Mouse (Mus musculus) erythroblast, embryonic 14.5 days (primary cell): ENCODE data around the gene Grin2d.

Experiments
- GATA1 ChIP-seq: IDR thresholded peaks from 2 replicates; pipeline ENCODE4 v1.6.1; 2012; ENCODE audit warnings: low read length, inconsistent platforms, mixed read lengths
- TAL1 ChIP-seq: IDR thresholded peaks from 3 replicates; pipeline ENCODE4 v1.6.1; 2012; ENCODE audit warnings: low read length, inconsistent platforms, mixed read lengths

- TF ChIP-seq TAL1 (no peak), GATA1 (no peak)
Observed at GRCm38 (mm10) chr7:45872624-45873023, 5.6 kb downstream of the Grin2d start, which contains the start of gene Kdelr1.
